Mouse (Mus musculus) C2C12 (cell line): ENCODE measurements at regions not wholly inside any gene's neighbourhood (a gene's known extent, or its start where the extent isn't known, plus 50 kb on each side); places are given as distances from the start of the nearest gene placed in this dataset.

Experiments
- CEBPB ChIP-seq: IDR thresholded peaks from one replicate; pipeline ENCODE4 v1.6.1; 2011; ENCODE audit warnings: low read depth, mild to moderate bottlenecking, control low read depth, moderate library complexity
- CTCF ChIP-seq: IDR thresholded peaks from one replicate; pipeline ENCODE4 v1.5.1; 2011; ENCODE audit not compliant: control insufficient read depth, insufficient read depth, insufficient read length

- TF ChIP-seq CEBPB (no peak), CTCF (no peak)
These were observed 328.7 kb downstream of the Ptprc start for GRCm38 (mm10) chr1:137846857-137847256.
